Mouse (Mus musculus) myocyte (in vitro differentiated cells): ENCODE measurements at regions not wholly inside any gene's neighbourhood (a gene's known extent, or its start where the extent isn't known, plus 50 kb on each side); places are given as distances from the start of the nearest gene placed in this dataset.

Experiments used
- H3K27me3 ChIP-seq: one replicate; pipeline ENCODE4 v1.6.1; 2011; ENCODE audit not compliant: control insufficient read depth, insufficient read depth, insufficient read length
- H3K36me3 ChIP-seq: one replicate; pipeline ENCODE4 v1.6.1; 2011; ENCODE audit not compliant: control insufficient read depth, insufficient read depth
- H3K4me2 ChIP-seq: one replicate; pipeline ENCODE4 v1.6.1; 2011; ENCODE audit warnings: low read depth, control low read depth
- H3K4me3 ChIP-seq: one replicate; pipeline ENCODE4 v1.5.1; 2011; ENCODE audit warnings: mild to moderate bottlenecking, control low read depth, moderate library complexity
- H3K79me2 ChIP-seq: one replicate; pipeline ENCODE4 v1.6.1; 2011; ENCODE audit not compliant: control insufficient read depth, insufficient read depth
- H3ac ChIP-seq: one replicate; pipeline ENCODE4 v1.6.1; 2011; ENCODE audit not compliant: control insufficient read depth, insufficient read length
- CEBPB ChIP-seq: IDR thresholded peaks from 2 replicates; pipeline ENCODE4 v1.6.1; 2011; ENCODE audit warnings: mild to moderate bottlenecking, moderate library complexity; ENCODE audit not compliant: poor library complexity, insufficient read depth, severe bottlenecking
- E2F4 ChIP-seq: IDR thresholded peaks from one replicate; pipeline ENCODE4 v1.6.1; 2011; ENCODE audit warnings: mild to moderate bottlenecking, control low read depth, moderate library complexity; ENCODE audit not compliant: insufficient read depth
- MAX ChIP-seq: IDR thresholded peaks from one replicate; pipeline ENCODE4 v1.6.1; 2011; ENCODE audit warnings: low read depth, mild to moderate bottlenecking, control low read depth
- MYOD1 ChIP-seq, 3 experiments: IDR thresholded peaks; one replicate each; pipeline ENCODE4 v1.6.1; 2011; ENCODE audit warnings: control low read depth in 2 of 3, low read depth in 2 of 3, mild to moderate bottlenecking in 2 of 3, moderate library complexity in 1 of 3; ENCODE audit not compliant: insufficient read length in 2 of 3, control insufficient read depth in 1 of 3
- MYOG ChIP-seq, 3 experiments: IDR thresholded peaks; one replicate each; pipeline ENCODE4 v1.6.1; 2011; ENCODE audit warnings: control low read depth in 2 of 3, low read depth in 2 of 3, mild to moderate bottlenecking in 2 of 3; ENCODE audit not compliant: insufficient read length in 2 of 3, control insufficient read depth in 1 of 3, insufficient read depth in 1 of 3
- POLR2A ChIP-seq: IDR thresholded peaks from one replicate; pipeline ENCODE4 v1.6.1; 2011; ENCODE audit warnings: low read depth, mild to moderate bottlenecking, control low read depth, moderate library complexity; ENCODE audit not compliant: insufficient read length
- POLR2AphosphoS2 ChIP-seq: IDR thresholded peaks from one replicate; pipeline ENCODE4 v1.6.1; 2011; ENCODE audit warnings: low read depth, control low read depth; ENCODE audit not compliant: insufficient read length
- REST ChIP-seq: IDR thresholded peaks from one replicate; pipeline ENCODE4 v1.6.1; 2011; ENCODE audit warnings: mild to moderate bottlenecking, control low read depth, moderate library complexity; ENCODE audit not compliant: insufficient read depth, insufficient read length
- SRF ChIP-seq: IDR thresholded peaks from one replicate; pipeline ENCODE4 v1.6.1; 2011; ENCODE audit warnings: low read depth; ENCODE audit not compliant: control insufficient read depth, insufficient read length
- TCF12 ChIP-seq: IDR thresholded peaks from one replicate; pipeline ENCODE4 v1.6.1; 2011; ENCODE audit warnings: mild to moderate bottlenecking, control low read depth; ENCODE audit not compliant: poor library complexity, insufficient read depth, severe bottlenecking
- TCF3 ChIP-seq: IDR thresholded peaks from one replicate; pipeline ENCODE4 v1.6.1; 2011; ENCODE audit warnings: low read depth, control low read depth; ENCODE audit not compliant: insufficient read length
- USF1 ChIP-seq: IDR thresholded peaks from one replicate; pipeline ENCODE4 v1.6.1; 2011; ENCODE audit warnings: low read depth, mild to moderate bottlenecking, control low read depth, moderate library complexity

DNA sequence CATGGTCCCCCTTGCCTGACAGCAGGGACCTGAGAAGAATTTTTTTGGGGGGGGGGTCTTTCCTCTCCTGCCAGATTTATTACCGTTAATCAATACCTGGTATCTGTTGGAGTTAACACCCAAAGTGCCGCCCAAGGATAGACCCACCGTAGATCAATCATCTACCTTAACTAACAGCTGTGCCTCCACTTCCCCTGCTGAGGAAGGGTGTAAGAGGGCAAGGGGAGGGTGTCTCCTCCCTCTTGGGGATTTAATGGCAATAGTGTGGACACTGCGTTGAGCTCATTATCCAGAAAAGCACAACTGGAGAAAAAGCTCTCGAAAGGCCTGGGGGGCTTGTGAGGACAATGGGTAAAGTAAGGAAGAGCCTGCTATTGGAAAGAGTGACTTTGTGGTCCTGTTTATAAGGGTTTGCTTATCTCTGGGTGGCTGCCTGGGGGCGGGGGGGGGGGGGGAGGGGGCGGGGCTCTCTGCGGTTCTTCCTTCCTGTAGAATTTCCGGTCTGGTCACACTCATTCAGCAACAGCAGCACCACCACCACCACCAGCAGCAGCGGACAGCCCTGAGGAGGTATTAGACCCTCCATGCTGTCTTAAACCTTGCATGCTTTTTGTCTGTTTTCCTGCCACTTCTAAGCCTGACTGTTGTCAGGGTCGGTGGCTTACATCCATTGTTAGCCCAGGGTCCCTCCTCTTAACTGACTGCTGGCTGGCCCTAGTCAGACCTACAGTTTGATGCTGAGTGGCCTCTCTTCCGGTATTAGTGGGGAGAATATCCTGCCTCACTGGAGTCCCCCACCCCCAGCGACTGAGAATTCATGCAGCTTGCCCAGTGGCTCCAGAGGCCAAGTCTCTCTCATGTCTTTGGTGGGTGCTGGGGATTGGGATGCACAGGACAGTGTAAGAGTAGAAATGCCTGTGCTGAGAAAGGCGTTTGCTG lies 138.0 kb upstream of the Lemd2 start:
- Histone ChIP-seq H3K4me3 (no peak overlapping the region), H3K36me3 (no peaks in the 10 kb centered on the region), H3K4me2 (no peak overlapping the region), H3K27me3 (peaks cover 30% of the 10 kb centered on the region), H3K79me2 (no peaks in the 10 kb centered on the region), H3ac (no peak overlapping the region)
- TF ChIP-seq REST, result no peak
- TF ChIP-seq SRF, result no peak
- no peak for TF ChIP-seq TCF12
- TF ChIP-seq MYOG (IDR thresholded peaks at IDR 0.05; ENCODE audit: control insufficient read depth in 1 of 3, insufficient read depth in 1 of 3, insufficient read length in 2 of 3, low read depth in 2 of 3), result no peak
- TF ChIP-seq TCF3, result no peak
- TF ChIP-seq USF1, result no peak
- TF ChIP-seq CEBPB, result no peak
- no peak for TF ChIP-seq E2F4
- TF ChIP-seq POLR2A, result no peak
- TF ChIP-seq MAX, result no peak
- TF ChIP-seq MYOD1 (IDR thresholded peaks at IDR 0.05; ENCODE audit: control insufficient read depth in 1 of 3, insufficient read length in 2 of 3, low read depth in 2 of 3), result no peak
- no peak for TF ChIP-seq POLR2AphosphoS2

DNA sequence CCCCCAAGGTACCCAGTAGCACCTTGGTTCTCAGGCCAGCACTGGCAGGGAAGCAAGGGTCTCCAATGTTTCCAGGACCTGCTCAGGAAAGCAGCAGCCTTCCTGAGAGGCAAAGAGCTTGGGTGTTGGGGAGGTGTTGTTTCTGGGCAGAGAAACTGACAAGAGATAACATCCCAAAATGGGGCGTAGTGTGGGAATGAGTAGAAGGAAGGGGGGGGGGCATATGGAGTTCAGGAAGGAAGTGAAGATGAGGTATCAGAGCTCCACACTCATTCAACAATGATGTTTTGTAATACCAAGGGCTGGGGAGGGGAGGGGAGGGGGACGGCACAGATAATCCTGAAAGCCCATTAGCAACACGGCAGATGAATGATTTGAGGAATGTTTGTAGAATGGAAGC lies 135.6 kb upstream of the Lemd2 start:
- TF ChIP-seq POLR2A, result no peak
- no peak for TF ChIP-seq POLR2AphosphoS2
- no peak for TF ChIP-seq SRF
- TF ChIP-seq REST, result no peak
- TF ChIP-seq E2F4, result no peak
- TF ChIP-seq MYOD1 (IDR thresholded peaks at IDR 0.05; ENCODE audit: control insufficient read depth in 1 of 3, insufficient read length in 2 of 3, low read depth in 2 of 3), result no peak
- no peak for TF ChIP-seq MYOG (IDR thresholded peaks at IDR 0.05; ENCODE audit: control insufficient read depth in 1 of 3, insufficient read depth in 1 of 3, insufficient read length in 2 of 3, low read depth in 2 of 3)
- no peak for TF ChIP-seq USF1
- no peak for TF ChIP-seq CEBPB
- TF ChIP-seq TCF3, result no peak
- no peak for TF ChIP-seq TCF12
- no peak for TF ChIP-seq MAX
- H3K27me3 ChIP-seq, result peaks cover 42% of the 10 kb centered on the region
- no peak overlapping the region for H3K4me3 ChIP-seq
- no peak overlapping the region for H3ac ChIP-seq
- H3K4me2 ChIP-seq, result no peak overlapping the region
- no peaks in the 10 kb centered on the region for H3K79me2 ChIP-seq
- H3K36me3 ChIP-seq, result no peaks in the 10 kb centered on the region

DNA sequence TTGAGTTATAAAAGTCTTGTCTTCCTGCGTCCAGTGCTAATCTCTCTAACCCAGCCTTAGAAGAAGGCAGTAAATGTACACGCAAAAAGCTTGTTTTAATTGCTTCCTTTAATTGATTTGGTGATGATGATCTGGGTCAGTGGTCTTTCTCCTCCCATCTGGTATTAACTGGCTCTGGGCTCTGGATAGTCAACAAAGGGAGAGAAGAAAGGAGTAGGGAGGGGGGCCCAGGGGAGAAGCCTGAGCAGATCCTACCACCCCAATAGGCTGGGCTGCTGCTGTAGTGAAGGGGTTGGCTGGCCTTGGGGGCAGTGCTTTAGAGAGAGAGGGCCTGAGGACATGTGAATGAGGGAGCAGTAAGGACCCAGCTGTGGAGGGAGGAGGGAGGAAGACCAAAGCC lies 135.0 kb upstream of the Lemd2 start:
- no peaks in the 10 kb centered on the region for H3K36me3 ChIP-seq
- TF ChIP-seq POLR2A (no peak), CEBPB (no peak), MAX (no peak), TCF3 (no peak), MYOG (IDR thresholded peaks at IDR 0.05; ENCODE audit: control insufficient read depth in 1 of 3, insufficient read depth in 1 of 3, insufficient read length in 2 of 3, low read depth in 2 of 3) (no peak), REST (no peak), MYOD1 (IDR thresholded peaks at IDR 0.05; ENCODE audit: control insufficient read depth in 1 of 3, insufficient read length in 2 of 3, low read depth in 2 of 3) (no peak)
- H3K27me3 ChIP-seq, result peaks cover 46% of the 10 kb centered on the region
- H3K4me2 ChIP-seq, result no peak overlapping the region
- H3K4me3 ChIP-seq, result no peak overlapping the region
- no peak overlapping the region for H3ac ChIP-seq
- H3K79me2 ChIP-seq, result no peaks in the 10 kb centered on the region

DNA sequence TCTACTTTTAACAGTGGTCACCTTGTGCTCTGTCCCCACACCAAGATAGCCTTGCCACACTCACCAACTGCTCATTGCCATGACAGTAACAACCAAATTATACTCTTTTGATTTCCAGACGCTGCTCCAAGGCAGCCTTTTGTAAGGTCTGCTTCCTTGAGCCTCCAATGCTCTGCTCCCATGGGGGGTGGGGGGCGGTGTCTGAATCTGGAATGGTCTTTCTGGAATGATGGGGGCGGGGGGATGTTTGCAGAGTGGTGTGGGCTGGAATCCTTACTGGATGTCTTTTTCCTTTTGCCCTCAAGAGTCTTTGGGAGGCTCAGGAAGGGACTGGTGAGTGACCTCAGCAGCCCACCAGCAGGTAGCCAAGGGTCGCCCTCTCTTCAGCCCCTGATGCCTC lies 131.4 kb upstream of the Lemd2 start:
- peaks cover 66% of the 10 kb centered on the region for H3K27me3 ChIP-seq
- no peaks in the 10 kb centered on the region for H3K36me3 ChIP-seq
- no peak overlapping the region for H3K4me3 ChIP-seq
- no peak overlapping the region for H3K4me2 ChIP-seq
- no peak overlapping the region for H3ac ChIP-seq
- no peaks in the 10 kb centered on the region for H3K79me2 ChIP-seq
- TF ChIP-seq TCF3, result no peak
- TF ChIP-seq TCF12, result no peak
- TF ChIP-seq MYOG (IDR thresholded peaks at IDR 0.05; ENCODE audit: control insufficient read depth in 1 of 3, insufficient read depth in 1 of 3, insufficient read length in 2 of 3, low read depth in 2 of 3), result no peak
- TF ChIP-seq MYOD1 (IDR thresholded peaks at IDR 0.05; ENCODE audit: control insufficient read depth in 1 of 3, insufficient read length in 2 of 3, low read depth in 2 of 3), result no peak
- no peak for TF ChIP-seq POLR2AphosphoS2
- no peak for TF ChIP-seq REST
- no peak for TF ChIP-seq CEBPB
- no peak for TF ChIP-seq MAX

DNA sequence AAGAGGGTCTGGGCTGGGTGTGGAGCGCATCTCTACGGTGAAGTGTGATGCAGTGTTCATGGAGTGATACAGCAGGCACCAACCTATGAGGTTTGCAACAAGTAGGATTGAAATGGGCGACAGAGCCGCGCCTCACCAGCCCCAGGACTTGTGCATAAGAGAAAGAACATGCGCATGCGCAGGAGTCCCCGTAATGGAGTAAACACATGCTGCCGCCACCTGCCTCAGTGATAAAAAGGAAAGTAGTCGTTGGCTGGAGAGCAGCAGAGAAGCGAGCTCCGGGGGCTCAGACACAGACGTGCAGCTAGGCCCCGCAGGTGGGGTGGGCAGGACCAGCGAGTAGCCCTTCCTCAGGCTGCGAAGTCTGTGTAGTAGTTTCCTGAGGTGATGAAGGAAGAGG lies 129.3 kb upstream of the Lemd2 start:
- Histone ChIP-seq H3K4me3 (no peak overlapping the region), H3K4me2 (no peak overlapping the region), H3K79me2 (no peaks in the 10 kb centered on the region), H3K27me3 (peaks cover 86% of the 10 kb centered on the region), H3ac (no peak overlapping the region), H3K36me3 (no peaks in the 10 kb centered on the region)
- TF ChIP-seq CEBPB (no peak), POLR2A (no peak), TCF12 (no peak), MYOD1 (IDR thresholded peaks at IDR 0.05; ENCODE audit: control insufficient read depth in 1 of 3, insufficient read length in 2 of 3, low read depth in 2 of 3) (no peak), POLR2AphosphoS2 (no peak), MAX (no peak), USF1 (no peak), TCF3 (no peak), MYOG (IDR thresholded peaks at IDR 0.05; ENCODE audit: control insufficient read depth in 1 of 3, insufficient read depth in 1 of 3, insufficient read length in 2 of 3, low read depth in 2 of 3) (no peak), SRF (no peak), E2F4 (no peak), REST (no peak)
